ENCODE assay signal across 11 mouse cellular contexts in the genomic region with DNA sequence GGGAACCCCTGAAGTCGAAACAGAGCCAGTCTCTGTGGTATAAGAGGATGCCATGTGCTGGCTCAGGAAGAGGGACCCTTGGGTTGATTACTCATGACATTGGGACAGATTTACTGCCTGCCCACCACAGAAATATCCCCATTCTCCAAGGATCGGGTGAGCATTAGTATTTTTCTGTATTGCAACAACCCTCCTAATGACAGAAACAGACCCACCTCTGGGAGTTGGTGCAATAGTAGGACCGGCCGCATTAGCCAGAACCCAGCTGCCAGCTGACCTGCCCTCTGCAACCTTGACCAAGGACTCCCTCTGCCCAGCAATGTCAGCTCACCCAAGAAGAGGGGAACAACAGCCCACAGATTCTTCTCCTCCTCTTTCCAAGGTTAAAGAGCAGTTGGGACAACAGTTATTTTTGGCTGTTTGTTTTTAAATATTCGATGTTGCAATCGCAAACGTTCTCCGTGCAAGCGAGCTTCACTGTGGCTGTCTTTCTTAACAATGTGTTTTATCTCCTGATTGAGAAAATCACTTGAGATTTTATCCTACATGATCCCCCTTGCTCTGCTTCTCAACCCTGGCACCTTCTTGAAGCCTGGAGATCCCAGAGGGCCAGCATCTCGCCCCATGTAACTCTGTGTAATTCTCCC. TPM values are rescaled to one million over a fixed set of nuclear protein-coding genes. Genes with fewer than 3 reads are reported as not detected.
DNase-seq lines count a peak whose midpoint lies in the region; ATAC-seq and TF ChIP-seq lines count a peak whose summit lies in the region.
"Had no signal": no experiment of that assay in that cellular context is flagged by ENCODE, and none has a peak within 500 bp of the region (broad histone marks: within the 10 kb centered on the region; RNA-seq: fewer than 3 reads in every experiment).

No protein-coding gene starts in this region.

- H3K27ac ChIP-seq in kidney, postnatal 0 days, result peak overlapping the region; percentile 66; the same call in 1 of the 2 replicates
- H3K27ac ChIP-seq in bone marrow macrophage, adult 2 months (ENCODE audit: insufficient read depth, low read depth, low read length), result peak overlapping the region; percentile 99
- H3K27ac ChIP-seq in macrophage, result peak overlapping the region; percentile 99
- no peak overlapping the region for H3K27ac ChIP-seq in forebrain, embryonic 12.5 days
- H3K27ac ChIP-seq: hindbrain, embryonic 15.5 days; limb, embryonic 13.5 days had no signal

- no peak overlapping the region for H3K4me3 ChIP-seq in kidney, postnatal 0 days (replicated peaks; ENCODE audit: low read depth, low read length)
- peak overlapping the region; percentile 35 for H3K4me3 ChIP-seq in bone marrow macrophage, adult 2 months (ENCODE audit: insufficient read depth, low read length)
- H3K4me3 ChIP-seq in macrophage (ENCODE audit: inconsistent target), result no peak overlapping the region; the same call in 1 of the 2 replicates
- no peak overlapping the region for H3K4me3 ChIP-seq in forebrain, embryonic 12.5 days (replicated peaks)
- H3K4me3 ChIP-seq: forebrain, embryonic 10.5 days; hindbrain, embryonic 15.5 days; limb, embryonic 13.5 days had no signal

- 37% methylated on average over 10 of the region's 10 CpGs for WGBS in kidney, postnatal 0 days
- 23% methylated on average over 10 of the region's 10 CpGs for WGBS in macrophage (ENCODE audit: missing documents)
- 84% methylated on average over 10 of the region's 10 CpGs for WGBS in forebrain, embryonic 12.5 days

- no peak for TF ChIP-seq CTCF in kidney, postnatal 0 days (IDR thresholded peaks at IDR 0.05; ENCODE audit: low read depth)
- no peak for TF ChIP-seq CTCF in bone marrow macrophage, adult 2 months (IDR thresholded peaks at IDR 0.05; ENCODE audit: low read depth, low read length)

- no peaks in the 10 kb centered on the region for H3K9me3 ChIP-seq in kidney, postnatal 0 days (replicated peaks; ENCODE audit: low read length)
- H3K9me3 ChIP-seq in forebrain, embryonic 12.5 days, result no peaks in the 10 kb centered on the region
- H3K9me3 ChIP-seq: forebrain, embryonic 10.5 days; hindbrain, embryonic 15.5 days; limb, embryonic 13.5 days had no signal

- 0 out of 2 replicates have a peak, but pooled peaks cover 4% of the 10 kb centered on the region for H3K36me3 ChIP-seq in kidney, postnatal 0 days (ENCODE audit: insufficient read depth, low read length)
- H3K36me3 ChIP-seq in macrophage (ENCODE audit: inconsistent target), result peaks cover 15% of the 10 kb centered on the region; the same call in 1 of the 2 replicates
- H3K36me3 ChIP-seq in forebrain, embryonic 12.5 days (replicated peaks), result 0 out of 2 replicates have a peak, but pooled peaks cover 6% of the 10 kb centered on the region
- H3K36me3 ChIP-seq: hindbrain, embryonic 15.5 days had no signal

- peaks cover 82% of the 10 kb centered on the region for H3K79me2 ChIP-seq in macrophage (ENCODE audit: inconsistent target)

- no peak overlapping the region for H3K4me2 ChIP-seq in kidney, postnatal 0 days (ENCODE audit: low read length)
- no peak overlapping the region for H3K4me2 ChIP-seq in forebrain, embryonic 12.5 days
- H3K4me2 ChIP-seq: hindbrain, embryonic 15.5 days; limb, embryonic 13.5 days had no signal

- H3K9ac ChIP-seq in kidney, postnatal 0 days (ENCODE audit: low read depth, low read length), result no peak overlapping the region
- H3K9ac ChIP-seq in forebrain, embryonic 12.5 days, result no peak overlapping the region
- H3K9ac ChIP-seq: hindbrain, embryonic 15.5 days; limb, embryonic 13.5 days had no signal

- no peak for DNase-seq in kidney, postnatal 0 days (ENCODE audit: low spot score)
- DNase-seq in kidney, postnatal 4 days, result no peak
- peak; percentile 86 for DNase-seq in adrenal gland, adult 2 months
- DNase-seq: cerebellum, adult 8-10 months had no signal

- peaks cover 14% of the 10 kb centered on the region for H3K4me1 ChIP-seq in kidney, postnatal 0 days (replicated peaks; ENCODE audit: insufficient read depth, low read length)
- H3K4me1 ChIP-seq in bone marrow macrophage, adult 2 months (ENCODE audit: control insufficient read depth, insufficient read depth, low read length), result peaks cover 73% of the 10 kb centered on the region
- peaks cover 16% of the 10 kb centered on the region for H3K4me1 ChIP-seq in forebrain, embryonic 12.5 days

- TF ChIP-seq POLR2A in bone marrow macrophage, adult 2 months (IDR thresholded peaks at IDR 0.05; ENCODE audit: borderline replicate concordance, low read depth, low read length), result no peak

- H3K27me3 ChIP-seq in kidney, postnatal 0 days (ENCODE audit: insufficient read depth, low read length), result no peaks in the 10 kb centered on the region
- no peaks in the 10 kb centered on the region for H3K27me3 ChIP-seq in forebrain, embryonic 12.5 days
- H3K27me3 ChIP-seq: hindbrain, embryonic 15.5 days; limb, embryonic 13.5 days had no signal

- no peak for ATAC-seq in kidney, postnatal 0 days (replicated peaks; ENCODE audit: low FRiP score, low read depth)
- no peak for ATAC-seq in forebrain, embryonic 12.5 days (ENCODE audit: low FRiP score)
- ATAC-seq in erythroblast, adult 5-6 weeks (replicated peaks; ENCODE audit: low FRiP score, poor library complexity, severe bottlenecking), result no peak

RNA-seq across cellular contexts. Expression of gene Nrp2, which starts 22.1 kb away (rescaled TPM):
- polyA plus RNA-seq in kidney, postnatal 0 days (2015; fragmentation: Nextera tagmentation; extraction: Ambion mirVana), result 5.4 and 5.6 TPM in 2 replicates
- 10 to 100 TPM; 32.1 to 46.3 TPM for total RNA-seq in adrenal gland, adult 2 months (2021)
- 16.4 and 16.6 TPM in 2 replicates for polyA plus RNA-seq in adrenal gland, adult 2 months (2012; rRNA removed)
- polyA plus RNA-seq in bone marrow macrophage, adult 2 months (2012; ENCODE audit: insufficient read depth, insufficient read length, missing spikeins), result 86.4 and 97.2 TPM in 2 replicates
- total RNA-seq in macrophage (2018; cell fraction: chromatin; rRNA removed), result 1,000 to 10,000 TPM in 6 of 26 experiments, 100 to 1,000 TPM in 20; 275 to 1,404 (median 593) TPM
- 100 to 1,000 TPM; 170 to 422 (median 277) TPM for total RNA-seq in macrophage (2018; cell fraction: cytosol; rRNA removed)
- total RNA-seq in macrophage (2018; cell fraction: nucleus; rRNA removed), result 1,000 to 10,000 TPM in 1 of 26 experiments, 100 to 1,000 TPM in 25; 397 to 1,005 (median 731) TPM
- polyA plus RNA-seq in macrophage (2018), result 145 to 272 TPM (median 160 TPM) in 3 replicates
- polyA plus RNA-seq in forebrain, embryonic 12.5 days (2016; fragmentation: Nextera tagmentation; extraction: Ambion mirVana), result 31.1 and 33.1 TPM in 2 replicates
- total RNA-seq in erythroblast, adult 5-6 weeks (2015; ENCODE audit: low replicate concordance), result 0.42 and 0.96 TPM in 2 replicates
- total RNA-seq in erythroblast, adult 5-6 weeks (2017; ENCODE audit: low replicate concordance), result 0.43 and 0.56 TPM in 2 replicates
